Mouse (Mus musculus): ENCODE results near the gene Gm17409.

Gene Gm17409

DNA sequence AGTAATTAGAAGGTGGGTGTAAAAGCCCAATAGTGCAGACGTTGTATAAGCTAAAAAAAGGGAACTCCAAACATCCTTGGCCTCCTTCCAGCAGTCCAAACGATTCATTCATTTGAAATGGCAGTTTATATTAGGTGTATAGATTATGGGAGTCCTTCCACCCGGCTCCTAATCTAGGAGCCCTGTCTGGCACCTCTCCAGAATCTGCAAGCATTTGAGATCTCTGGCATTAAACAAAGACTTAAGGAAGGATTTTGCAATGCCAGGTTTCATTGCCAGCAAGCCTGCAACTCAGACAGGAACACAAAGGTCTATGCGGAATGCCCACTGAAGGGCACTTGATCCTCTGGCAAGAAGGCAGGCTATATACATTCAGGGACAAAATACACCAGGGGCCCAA is 15.2 kb downstream of the Gm17409 start:
- DNase-seq = peak; percentile 31

DNA sequence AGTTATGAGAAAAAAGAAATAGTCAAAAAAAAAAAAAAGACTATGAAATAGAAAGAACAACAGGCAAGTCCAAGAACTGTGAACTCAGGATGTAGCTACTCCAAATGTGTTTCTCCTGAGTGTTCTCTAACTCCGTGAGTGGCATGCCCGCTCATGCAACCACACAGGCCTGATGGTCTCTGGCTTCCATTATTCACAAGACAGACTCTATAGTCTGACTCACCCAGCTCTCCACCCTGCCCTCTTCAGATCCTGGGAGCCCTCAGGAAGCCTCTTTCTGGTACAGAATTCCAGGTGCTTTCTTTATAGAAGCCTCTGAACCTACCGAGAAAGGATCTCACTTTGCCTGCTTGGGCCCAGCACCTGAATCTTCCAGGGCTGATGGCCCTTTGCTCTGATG is 15.8 kb downstream of the Gm17409 start:
- DNase-seq = no peak

DNA sequence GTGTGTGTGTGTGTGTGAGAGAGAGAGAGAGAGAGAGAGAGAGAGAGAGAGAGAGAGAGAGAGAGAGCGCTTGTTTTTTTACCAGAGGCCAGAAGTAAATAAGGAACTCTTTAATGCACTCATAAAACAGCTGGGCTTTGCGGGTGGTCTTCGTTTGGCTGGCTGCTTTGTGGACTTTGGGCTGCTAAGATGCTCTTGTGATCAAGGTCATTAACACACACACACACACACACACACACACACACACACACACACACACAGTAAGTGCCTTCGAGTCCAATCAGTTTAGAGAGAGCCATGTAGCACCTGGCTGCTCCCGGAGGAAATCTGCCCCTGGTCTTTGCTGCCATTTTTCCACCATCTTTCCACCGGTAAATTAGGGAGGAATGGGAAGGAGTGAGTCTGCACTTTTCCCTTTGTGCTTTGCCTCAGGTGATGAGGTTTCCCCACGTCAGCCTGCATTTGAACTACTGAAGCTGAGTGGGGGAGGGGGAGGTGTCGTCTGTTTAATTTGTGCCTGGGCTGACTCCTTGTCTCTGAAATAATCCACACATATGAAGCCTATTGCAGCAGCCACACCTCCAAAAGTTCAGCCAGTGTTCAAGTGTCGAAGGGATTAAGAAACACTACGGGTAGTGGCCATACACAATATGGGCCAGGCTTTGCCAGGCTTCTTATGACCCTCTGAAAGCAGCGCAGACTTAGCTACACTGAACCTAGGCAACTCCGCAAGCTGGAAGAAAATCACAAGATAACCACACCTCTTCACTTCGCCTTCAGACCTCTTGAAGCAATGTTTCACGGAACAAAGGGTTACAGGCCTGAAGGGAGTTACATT is 16.7 kb downstream of the Gm17409 start:
- no peak for DNase-seq

DNA sequence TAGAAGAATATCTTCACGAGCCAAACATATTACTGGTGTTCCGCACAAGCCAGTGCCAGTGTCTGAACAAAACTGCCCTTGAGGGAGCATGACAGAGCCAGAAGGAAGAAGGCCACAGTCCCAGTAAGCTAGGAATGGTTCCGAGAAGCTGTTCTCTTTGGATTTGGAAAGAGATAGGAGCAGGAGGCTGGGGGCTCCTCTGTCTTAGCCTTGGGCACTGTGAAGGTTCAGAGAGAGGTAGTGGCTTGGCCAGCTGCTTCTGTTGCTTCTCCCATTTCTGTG is 17.3 kb downstream of the Gm17409 start:
- DNase-seq = no peak

DNA sequence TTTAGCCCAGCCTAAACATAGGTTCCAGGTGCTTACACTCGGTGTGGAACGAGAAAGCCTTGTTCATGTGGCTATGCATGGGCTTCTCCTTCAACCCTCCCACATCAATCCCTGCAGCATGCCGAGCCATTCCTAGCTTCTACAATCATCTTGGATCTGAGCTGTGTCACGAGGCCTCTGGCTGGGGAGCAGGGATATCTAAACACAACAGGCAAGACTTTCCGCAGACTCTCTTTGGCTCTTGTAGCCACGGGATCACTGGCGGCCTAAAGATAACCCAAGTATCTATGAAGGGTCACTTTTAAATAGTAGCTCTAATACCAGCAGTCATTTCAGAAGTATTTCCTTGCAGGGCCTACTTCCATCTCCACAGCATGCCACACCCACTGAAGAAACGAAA is 18.5 kb downstream of the Gm17409 start:
- no peak for DNase-seq

DNA sequence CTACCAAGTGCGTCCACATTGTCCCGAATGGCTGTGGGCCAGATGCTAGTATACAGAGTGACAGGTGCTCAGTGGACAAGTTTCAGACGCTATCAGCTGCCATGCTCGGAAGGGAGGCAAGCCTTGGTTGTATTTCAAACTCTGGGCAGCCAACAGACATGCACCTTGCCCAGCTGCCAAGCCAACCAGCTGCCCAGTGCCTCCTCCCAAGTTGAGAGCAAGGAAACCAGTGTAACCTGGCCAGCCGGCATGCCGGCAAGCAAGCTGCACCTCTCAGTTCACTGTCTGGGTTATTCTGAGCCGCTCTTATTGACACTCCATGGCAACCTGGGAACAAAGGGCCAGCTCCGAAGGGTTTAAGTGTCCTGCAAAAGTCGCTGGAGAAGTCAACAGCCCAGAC is 19.4 kb downstream of the Gm17409 start:
- DNase-seq = peak; percentile 43

DNA sequence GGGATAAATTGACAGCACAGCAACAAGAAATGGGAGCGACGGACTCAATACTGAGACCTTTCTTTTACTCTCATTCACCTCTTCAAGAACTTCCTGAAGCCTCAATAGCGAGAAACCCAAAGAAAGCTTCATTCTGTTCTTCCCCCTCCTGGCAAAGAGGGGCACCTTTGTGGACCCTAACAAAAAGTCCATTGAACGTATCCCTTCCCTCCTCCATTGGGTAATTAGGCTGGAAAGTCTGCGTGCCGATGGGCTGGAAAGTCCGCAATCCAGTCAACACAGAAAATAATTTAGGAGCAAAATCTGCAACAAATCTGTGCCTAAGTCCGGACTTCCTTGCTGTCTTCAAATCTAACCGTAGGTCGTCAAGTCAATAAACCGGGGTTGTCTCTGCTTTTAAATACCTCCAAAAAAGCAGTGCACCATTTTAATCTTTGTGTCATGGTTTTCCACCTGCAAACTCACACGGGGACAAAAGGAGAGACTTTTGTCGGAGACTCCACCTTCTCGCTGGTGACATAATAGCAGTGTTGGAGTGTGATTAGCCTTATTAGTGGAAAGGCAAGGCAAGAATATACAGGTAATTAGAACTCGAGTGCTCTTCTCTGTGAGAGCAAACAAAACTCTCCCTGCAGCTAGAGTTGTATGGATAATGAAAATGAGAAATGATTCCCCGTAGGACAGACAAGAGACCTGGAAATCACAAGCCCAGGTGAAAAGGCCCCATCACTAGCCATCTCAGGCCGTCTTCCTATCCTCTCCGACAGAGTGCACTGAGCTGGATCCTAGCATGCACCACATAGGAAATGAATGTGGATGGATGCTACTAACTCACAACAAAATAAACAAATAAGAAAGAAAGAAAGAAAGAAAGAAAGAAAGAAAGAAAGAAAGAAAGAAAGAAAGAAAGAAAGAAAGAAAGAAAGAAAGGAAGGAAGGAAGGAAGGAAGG is 24.0 kb downstream of the Gm17409 start:
- DNase-seq = no peak

DNA sequence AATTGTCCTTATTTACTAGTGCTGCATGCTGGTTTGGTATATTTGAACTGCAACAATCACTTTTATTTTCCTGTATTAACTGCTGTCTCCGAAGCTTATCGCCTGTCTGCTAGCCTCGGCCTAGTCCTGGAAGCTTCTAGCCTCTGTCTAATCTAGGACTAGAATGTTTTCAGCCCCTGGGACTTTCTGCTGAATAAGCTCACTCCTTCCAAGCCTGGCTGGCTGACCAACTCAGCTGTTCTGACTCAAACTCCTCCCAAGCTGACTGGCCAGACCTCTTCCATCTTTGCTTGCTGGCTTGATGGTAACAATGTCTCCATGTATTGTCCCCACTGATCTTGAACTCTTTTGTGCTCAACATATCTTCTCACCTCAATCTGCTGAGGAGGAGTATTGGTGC is 25.4 kb downstream of the Gm17409 start:
- no peak for DNase-seq

DNA sequence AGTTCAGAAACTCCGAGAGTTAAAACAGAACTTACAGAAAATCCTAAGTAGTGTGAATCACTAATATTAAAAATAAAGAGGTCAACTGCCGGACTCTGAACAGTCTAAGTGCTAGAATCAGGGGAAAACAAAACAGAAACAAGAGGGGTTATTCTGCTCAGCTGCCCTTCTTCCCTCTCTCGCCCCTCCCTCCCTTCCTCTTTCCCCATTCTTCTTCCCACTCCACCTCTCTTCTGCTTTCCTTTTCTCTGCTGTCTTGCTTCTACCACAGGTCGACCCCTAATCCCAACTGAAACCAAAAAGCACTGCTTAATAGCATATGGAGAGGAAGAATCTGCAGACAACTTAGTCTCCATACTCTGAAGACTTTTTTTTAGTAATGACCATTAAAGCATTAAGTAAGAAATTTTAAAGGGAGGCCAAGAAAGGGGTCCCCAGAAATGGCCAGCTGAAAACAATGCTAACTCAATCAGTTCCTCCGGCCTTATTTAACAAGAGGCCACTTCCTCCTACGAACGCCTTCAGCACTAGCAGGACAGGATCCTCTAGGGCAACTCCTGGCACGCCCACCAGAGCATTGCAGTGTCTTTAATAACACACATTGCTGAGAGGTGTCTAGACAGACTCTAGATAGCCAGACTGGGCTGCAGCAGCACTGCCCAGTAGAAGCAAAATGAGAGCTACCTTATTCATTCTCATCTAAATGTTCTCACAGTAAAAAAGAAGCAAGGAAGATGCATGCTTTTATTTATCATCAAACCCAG is 26.9 kb downstream of the Gm17409 start:
- no peak for DNase-seq

DNA sequence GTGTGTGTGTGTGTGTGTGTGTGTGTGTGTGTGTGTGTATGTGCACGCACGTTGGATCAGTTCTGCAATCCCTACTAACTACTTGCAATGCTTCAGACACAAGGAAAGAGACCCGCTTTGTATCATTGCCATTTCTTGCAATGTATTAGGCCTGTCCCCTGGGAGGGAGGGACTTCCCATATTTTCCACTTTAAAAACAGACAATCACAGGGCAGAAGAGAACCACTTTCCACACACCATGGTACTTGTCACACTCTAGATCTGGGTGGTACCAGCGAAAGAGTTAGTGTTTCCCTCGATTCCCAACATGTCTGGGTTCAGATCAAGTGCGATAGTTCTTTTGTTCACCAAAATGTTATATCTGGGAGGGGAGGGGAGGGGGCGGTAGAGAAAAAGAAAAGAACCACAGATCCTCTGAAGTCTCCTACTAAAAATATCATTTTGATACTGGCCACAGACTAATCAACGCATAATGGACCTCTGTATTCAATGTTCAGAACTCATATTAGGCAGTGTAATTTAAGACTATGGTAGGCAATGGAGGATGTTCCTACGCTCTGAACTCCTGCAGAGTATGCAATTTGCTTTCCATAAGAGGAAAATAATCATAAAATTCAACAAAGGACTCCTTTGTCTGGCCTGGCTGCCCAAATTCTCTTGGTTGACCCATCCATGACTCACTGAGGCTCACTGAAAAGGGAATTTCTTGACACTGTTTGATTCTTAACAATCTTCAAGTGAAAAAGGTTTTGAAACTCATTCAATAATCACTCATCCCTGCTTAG is 35.6 kb downstream of the Gm17409 start:
- no peak for DNase-seq

DNA sequence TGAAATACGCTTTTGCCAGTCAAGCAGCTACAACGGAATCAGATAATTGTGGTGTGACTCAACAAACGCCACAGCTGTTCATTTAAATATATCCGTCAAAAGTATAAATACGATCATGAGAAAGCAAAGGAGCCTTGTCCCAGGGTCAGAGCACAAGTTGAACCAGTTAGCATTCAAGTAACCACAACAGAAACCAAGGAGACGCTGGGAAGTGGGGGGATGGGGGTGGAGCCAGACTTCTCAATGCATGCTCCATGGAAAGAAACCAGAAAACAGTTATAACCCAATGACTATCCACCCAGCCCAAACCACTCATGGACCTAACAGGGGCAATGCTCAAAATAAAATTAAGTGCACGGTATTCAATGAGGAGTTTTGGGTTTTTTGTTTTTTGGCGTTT is 40.3 kb downstream of the Gm17409 start:
- no peak for DNase-seq

DNA sequence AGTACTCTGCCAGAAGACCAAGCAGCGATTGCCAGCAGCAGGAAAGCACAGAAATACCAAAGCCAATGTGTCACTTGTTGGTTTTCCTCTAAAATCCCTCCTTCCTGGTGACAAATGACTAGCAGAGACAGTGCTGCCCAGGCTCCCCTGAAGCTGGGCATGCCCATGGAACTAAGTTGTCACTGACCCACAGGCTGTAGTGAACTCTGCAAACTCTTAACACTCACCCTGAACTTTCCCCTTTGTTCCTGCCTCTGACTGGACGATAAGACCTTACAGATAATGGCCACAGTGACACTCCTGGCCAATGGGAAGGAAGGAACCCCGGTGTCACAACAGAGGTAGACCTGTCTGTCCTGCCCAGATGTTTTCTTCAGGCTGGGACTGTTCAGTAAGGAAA is 43.3 kb downstream of the Gm17409 start:
- no peak for DNase-seq

DNA sequence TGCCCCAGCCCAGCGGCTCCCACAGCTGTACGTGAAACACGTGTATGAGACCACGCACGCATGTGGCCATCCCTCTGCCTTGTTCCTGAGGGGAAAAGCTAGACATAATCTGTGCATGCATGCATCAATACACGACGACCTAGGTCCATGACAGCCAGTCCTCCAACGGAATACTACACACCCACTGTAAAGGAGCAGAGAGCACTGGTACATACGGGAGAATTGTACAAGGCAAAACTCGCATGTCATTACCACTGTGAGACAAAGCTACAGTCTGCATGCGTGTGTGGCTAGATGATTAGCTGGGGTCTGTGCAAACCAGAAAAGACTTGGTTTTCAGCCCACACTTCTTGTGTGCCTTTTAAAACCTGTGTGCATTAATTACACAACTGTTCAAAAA is 44.6 kb downstream of the Gm17409 start:
- no peak for DNase-seq

DNA sequence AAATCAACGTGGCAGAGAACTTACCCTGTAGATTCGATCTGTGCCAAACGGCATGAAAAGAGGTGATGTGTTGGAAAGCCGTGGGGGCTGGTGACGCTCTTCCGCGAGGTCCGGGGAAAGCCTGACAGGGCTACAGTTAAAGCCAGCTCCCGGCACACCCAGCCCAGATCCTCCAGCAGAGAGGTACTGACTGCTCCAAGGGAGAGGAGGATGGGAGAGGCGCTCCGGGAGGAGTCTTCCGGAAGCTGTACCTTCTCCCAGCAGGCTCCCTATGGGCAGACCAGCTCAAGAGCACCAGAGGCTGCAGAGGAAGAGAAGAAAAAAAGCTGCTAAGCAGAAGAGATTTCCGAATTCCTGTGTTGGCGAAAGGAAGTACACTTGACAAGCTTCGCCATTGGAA is 46.1 kb downstream of the Gm17409 start:
- no peak for DNase-seq

DNA sequence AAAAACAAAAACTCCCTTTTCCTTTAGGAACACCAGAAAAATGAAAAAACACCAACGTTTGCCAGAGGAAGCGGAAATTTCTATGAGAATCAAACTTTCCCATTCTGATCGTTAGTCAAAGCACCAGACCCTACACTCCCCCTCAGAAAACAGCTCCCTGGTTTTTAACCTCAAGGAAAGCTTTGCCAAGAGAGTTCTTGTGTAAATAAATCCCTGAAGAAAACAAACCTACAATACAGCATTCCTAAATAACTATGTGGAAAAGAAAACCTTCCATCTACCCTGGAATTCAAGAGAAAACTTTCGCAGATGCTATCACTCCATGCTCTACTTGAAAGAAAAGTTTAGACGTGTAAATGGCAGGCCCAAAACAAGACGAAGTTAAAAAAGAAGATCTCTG is 47.0 kb downstream of the Gm17409 start:
- DNase-seq = no peak

DNA sequence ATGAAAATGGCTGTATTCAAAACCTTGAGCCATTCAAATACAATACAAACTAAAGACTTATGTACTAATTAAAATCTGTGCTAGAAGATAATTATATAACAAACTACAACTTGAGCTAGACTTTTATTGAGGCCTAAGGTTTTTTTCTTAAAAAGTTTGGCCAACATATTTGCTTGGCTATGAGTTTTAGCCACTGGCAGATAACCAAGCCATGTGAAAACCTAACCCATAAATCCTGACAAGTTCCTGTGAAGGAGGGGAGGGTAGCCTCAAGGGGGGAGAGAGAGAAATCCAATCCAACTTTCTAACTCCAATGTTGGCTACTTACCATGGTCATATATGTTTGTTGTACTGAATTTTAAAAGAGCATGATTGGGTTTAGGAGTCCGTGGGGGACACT is 48.6 kb downstream of the Gm17409 start:
- no peak for DNase-seq
